Mouse (Mus musculus) NIH3T3 (cell line): ENCODE measurements around the gene Dact3.

Experiments
- DNase-seq: peaks from one replicate; pipeline ENCODE4 v3.0.0-alpha.2; 2012; ENCODE audit warnings: low read depth

Gene Dact3

DNA sequence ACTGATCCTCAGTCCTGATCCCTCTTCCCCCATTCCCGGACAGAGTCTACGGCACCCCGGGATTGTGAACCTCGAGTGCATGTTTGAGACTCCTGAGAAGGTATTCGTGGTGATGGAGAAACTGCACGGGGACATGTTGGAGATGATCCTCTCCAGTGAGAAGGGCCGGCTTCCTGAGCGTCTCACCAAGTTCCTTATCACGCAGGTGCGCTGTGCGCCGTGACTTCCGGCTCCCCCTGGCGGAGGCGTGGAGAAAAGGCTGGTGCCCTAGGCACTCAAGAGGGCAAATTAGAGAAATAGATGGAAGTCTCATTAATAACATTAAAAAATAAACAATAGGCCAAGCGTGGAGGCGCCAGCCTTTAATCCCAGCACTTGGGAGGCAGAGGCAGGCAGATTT is 16.8 kb upstream of the Dact3 start:
- no peak for DNase-seq

DNA sequence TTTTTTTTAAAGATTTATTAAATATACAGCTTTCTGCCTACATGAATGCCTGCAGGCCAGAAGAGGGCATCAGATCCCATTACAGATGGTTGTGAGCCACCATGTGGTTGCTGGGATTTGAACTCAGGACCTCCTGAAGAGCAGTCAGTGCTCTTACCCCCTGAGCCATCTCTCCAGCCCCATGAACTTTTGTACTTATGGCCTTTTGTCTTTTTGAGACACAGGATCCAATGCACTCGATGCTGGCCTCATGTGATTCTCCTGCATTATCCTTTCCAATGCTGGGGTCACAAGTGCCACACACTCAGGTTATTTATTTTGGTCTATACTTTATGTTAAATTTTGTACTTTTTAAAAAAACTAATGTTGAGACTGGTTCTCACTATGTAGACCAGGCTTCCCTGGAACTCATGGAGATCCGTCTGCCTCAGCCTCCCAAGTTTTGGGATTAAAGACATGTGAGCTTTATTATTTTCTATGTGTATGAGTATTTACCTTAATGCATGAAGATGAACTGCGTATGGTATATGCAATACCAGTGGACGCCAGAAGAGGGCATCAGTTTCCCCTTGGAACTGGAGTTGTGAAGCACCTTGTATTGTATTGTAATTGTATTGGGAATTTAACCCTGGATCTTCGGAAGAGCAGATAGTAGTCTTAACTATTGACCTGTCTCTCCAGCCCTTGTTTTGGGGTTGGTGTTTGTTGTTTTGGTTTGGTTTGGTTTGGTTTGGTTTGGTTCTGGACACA is 15.0 kb upstream of the Dact3 start:
- peak; percentile 84 for DNase-seq

DNA sequence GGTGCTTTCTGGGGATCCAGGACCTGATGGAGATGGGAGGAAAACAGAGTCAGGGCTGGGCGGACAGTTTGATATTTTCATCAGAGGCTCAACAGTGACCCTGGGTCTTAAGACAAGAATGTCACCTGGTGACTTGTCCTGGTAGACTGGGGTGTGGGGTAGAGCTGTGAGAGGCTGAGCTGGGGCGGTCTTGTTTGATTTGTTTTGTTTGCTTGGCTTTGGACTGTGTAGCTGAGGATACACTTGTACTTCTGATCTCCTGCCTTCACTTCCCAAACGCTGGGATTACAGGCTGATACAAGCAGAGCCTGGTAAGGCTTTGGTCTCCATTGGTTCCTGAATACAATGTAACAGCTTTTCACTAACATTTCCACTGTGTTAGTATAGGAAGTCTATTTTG is 7.6 kb upstream of the Dact3 start:
- no peak for DNase-seq

DNA sequence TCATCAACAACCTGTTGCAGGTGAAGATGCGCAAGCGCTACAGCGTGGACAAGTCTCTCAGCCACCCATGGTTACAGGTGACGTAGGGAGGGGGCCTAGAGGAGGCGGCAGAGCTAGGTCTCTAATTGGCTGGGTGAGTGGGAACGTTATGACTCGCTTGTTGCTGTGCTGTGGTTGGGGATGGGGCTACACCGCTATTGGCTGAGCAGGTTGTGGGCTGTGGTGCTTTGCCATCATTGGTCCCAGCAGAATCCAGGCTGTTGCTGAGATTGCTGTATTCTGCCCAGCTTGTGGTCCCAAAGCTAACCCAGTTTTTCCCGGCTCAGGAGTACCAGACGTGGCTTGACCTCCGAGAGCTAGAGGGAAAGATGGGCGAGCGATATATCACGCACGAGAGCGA is 5.6 kb upstream of the Dact3 start:
- DNase-seq: no peak

DNA sequence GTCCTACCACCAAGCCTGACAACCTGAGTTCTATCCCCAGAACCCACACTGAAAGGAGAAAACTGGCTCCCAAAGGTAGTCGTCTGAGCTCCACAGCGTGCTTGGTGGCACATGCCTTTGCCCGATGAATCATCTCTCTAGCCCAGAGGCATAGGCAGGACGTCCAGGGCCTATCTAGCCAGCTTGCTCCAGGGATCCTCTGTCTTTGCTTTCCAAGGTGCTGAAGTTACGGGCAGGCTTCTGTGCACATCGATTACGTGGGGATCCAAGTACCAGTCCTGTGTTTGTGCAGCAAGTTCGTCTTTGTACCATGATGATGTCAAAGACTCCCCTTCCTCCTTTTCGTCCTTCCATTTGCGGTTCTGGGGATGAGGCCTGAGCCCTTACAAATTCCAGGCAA is 3.5 kb upstream of the Dact3 start:
- DNase-seq: peak; percentile 60

DNA sequence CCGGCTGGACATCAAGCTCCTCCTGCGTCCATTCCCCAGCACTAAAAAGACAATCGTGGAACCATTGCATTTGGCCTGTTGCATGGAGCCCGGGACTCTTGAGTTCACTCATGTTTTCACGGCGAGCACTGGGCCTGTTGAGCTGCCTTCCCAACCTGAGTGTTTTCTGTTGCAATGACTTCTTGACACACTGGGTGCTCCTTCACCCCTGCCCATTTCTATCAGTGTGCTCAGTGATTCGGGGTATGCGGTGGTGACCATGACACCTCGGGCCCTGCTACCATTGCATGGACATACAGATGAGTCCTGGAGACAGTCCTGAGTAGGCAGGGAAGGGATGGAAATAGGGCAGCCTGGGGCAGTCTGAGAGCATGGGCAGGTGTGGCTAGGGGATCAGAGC is 2.6 kb upstream of the Dact3 start:
- DNase-seq: no peak

DNA sequence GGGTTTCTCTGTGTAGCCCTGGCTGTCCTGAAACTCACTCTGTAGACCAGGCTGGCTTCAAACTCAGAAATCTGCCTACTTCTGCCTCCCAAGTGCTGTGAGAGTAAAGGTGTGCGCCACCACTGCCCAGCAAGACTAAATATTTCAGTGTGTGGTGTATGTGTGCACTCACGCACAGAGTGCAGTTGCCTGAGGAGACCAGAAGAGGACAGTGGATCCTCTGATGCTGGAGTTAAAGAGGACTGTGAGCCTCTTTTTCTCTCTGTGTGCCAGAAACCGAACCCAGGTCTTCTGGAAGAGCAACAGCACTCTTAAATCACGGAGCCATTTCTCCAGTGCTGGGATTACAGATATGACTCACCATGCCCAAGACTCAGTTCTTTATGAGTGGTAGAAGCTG is 1.7 kb upstream of the Dact3 start:
- DNase-seq: peak; percentile 14

DNA sequence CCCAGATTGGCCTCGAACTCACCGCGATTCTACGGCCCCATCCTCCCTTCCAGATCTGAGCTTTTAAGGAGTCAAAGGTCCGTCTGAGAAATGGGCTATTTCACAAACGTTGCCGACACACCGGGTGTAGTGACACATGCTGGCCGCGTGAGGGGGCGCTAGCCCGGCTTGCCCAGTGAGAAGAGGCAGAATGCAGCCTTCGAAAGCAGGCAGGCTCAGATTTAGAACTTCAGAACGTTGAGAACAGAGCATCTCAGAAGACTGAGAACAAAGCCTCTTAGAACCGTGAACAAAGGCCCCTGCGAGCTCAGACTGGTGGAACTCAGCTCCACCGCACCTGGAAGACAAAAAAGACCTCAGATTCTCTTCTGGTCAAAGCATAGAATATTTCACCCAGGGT is 927 bp upstream of the Dact3 start:
- peak; percentile 94 for DNase-seq

DNA sequence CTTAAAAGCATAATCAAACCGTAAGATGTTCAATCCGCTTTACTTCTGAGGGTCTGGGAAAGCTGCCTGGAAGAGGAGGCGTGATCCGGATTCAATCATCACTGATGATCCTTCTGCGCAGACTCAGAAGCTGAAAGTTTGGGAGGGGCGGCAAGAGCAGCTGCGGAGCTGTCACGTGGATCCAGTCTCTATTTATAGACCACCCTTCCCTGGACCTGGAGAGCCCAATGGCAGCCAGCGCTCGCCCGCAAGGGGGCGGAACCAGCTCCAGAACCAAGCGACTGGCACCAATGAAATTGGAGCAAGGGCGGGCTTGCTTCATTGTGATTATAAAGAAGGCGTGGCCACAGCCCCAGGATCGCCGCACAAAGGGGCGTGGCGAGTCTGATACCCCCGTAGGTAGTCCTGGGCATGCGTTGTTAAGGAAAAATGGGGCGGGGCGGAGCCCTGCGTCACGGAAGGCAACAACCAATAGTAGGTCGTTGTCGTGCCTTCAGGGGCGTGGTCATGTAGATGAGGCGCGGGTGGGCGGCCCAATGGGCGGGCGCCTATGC is 284 bp upstream of the Dact3 start:
- peak; percentile 100 for DNase-seq

DNA sequence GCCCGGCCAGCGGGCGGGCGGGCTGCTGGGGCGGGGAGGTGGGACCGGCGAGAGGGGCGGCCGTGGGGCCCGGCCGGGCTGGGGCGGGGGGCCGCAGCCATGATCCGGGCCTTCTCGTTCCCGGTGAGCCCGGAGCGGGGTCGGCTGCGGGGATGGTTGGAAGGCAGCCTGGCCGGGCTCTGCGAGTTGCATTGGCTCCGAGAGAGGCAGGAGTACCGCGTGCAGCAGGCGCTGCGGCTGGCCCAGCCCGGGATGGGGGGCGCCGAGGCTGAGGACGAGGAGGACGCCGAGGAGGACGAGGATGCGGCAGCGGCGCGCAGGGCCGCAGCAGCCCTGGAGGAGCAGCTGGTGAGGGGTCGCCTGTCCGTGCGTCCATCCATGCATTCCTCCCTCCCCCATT is 209 bp downstream of the Dact3 start:
- no peak for DNase-seq

DNA sequence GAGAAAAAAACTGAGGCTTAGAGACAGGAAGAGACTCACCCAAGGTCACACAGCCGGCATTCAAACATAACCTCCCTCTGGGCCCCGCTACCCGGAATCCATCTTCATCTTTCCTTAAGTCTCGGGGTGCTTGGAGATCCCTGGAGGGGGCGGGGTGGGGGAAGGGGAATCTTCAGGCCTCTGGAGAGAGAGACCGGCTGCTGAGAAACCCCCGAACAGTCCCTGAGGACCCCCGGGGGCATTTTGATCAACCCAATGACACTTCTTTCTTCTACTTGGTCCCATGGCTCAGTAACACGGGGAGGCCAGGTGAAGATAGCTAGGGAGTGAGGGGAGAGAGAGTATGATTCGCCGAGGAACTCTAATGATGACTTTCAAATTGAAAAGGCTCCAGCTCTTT is 889 bp downstream of the Dact3 start:
- peak; percentile 28 for DNase-seq

DNA sequence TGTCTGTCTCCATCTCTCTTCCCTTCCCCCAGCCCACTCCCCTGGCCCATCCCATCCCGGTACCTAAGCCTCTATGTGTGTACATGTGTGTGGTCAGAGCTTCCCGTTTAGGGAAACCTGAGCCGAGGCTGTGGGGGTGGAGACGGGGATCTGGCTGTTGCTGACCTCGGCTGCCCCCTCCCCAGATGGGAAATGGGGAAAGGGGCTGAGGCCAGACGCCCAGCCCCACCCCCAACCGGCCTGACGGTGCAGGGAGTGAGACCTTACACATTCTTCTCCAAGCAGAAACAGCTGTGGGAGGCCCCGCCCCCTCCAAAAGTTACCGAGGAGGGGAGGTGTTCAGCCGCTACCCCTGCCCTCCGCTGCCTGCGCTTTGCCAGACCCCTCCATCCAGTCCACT is 1.5 kb downstream of the Dact3 start:
- peak; percentile 77 for DNase-seq

DNA sequence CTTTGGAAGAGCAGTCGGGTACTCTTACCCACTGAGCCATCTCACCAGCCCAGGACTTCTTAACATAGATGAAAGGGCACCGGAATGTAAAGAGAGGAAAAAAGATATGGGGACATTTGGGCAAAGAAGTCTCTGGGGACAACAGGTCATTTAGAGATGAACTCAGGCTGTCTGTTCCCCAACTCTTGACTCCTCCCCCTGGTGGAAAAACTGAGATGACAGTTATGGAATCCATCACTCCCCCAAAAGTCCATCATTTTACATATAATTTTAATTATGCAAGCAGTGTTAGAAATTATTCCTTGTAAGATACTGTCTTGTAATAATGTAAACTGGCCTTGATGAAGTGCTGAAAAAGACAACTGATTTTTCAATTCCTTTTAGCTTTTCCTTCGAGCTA is 2.6 kb downstream of the Dact3 start:
- peak; percentile 35 for DNase-seq

DNA sequence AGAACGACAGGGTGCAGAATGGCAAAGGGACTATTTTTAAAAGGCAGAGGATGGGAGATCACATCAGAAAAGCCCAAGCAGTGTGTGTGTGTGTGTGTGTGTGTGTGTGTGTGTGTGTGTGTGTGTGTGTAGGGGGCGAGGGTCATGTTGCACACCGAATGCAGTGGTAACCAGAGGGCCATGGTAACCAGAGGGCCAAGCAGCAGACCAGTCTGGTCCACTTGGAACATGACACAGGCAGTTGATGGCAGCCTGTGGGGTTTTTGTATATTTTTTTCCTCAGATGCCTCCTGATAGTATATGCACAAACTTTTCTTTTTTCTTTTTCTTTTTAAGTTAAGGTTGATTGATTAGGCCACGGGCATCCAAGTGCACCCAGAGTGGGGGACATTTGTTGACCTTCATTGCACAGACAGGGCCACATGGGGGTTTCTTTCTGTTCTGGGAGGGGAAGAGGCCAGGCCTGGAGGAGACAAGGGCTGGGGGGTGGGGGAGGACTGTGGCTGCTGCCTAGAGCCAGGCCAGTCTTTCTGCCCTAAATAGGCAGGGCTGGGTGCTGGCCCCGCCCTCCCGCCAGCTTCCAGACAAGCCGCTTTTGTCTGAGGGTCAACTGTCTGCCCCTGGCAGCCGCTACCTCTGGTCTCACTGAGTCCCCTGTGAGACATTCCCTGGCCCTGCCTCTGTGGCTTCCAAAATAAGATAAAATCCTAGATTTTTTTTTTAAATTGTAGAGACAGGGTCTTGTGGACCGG is 4.9 kb downstream of the Dact3 start:
- DNase-seq: peak; percentile 76

DNA sequence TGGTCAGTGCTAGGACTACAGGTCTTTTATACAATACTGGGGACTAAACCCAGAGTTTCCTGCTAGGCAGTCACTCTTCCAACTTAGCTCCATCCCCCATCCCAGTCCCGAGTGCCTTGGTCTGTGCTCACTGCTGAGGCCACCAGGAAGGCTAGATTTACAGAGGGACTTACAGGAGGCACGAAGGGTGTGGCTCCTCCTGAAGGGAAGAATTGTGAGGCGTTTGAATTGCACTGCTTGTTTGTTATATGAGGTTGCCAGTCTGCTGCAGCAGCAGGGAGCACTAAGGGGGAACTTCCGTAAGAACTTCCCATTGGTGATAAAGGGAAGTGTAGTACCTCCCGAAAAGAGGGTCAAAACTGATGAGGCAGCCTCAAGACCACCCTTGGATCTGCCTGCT is 5.5 kb downstream of the Dact3 start:
- DNase-seq: no peak

DNA sequence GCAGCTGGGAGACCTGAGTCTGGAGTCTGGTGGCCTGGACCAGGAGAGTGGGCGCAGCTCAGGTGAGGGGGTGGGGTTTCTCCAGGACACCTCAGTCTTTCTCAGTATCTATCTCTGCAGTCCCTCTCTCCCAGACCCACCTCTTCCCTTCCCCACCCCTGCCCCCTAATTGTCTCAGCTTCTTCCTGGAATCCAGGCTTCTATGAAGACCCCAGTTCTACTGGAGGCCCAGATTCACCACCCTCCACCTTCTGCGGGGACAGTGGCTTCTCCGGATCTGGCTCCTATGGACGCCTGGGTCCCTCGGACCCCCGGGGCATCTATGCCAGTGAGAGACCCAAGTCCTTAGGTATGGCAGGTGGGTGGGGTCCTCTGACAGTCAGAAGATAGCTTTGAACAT is 8.0 kb downstream of the Dact3 start:
- no peak for DNase-seq

DNA sequence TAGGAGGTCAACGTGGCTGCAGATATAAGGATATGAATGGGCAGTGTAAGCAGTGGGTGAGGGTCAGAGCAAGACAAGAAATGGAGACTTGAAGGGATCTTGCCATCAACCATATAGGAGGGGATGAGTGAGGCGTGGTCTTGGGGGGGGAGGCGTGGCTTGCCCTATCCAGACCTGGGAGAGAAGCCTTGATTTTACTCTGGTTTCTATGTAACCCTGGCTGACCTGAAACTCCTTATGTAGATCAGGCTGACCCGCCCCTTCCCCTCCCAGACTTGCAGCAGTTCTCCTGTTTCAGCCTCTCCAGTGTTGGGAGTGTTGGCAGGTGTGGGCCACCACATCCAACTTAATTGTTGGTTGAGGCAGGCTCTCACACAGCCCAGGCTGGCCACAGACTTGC is 9.2 kb downstream of the Dact3 start:
- DNase-seq: no peak

DNA sequence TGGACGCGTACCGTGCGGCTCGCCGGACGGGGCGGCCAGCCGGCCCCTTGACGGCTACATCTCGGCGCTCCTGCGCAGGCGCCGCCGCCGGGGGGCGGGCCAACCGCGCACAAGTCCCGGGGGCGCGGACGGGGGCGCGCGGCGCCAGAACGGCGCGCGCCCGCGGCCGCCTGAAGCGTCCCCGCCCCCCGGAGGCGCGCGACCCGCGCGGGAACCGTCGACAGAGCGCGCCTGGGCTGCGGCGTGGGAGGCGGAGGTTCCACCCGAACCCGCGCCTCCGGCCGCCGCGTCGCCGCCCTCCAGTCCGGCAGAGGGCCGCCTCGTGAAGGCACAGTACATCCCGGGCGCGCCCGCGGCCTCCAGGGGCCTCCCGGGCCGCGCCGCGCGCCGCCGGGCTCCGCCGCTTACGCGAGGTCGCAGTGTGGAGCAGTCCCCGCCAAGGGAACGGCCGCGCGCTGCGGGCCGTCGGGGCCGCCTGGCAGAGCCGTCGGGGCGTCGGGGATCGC is 10.2 kb downstream of the Dact3 start:
- DNase-seq: no peak

DNA sequence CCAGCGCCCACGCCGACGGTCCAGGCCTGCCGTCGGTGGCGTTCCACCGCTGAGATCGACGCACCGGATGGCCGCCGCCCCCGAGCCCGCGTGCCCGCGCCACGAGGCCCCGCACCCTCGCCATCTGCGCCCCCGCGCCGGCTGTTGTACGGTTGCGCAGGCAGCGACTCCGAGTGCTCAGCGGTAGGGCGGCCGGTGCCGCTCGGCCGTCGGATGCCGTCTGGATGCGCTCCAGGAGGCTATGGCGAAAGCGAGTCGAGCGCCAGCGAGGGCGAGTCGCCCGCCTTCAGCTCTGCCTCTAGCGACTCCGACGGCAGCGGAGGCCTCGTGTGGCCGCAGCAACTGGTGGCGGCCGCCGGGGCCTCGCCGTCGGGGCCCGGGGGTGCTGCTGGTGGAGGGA is 10.8 kb downstream of the Dact3 start:
- DNase-seq: no peak

DNA sequence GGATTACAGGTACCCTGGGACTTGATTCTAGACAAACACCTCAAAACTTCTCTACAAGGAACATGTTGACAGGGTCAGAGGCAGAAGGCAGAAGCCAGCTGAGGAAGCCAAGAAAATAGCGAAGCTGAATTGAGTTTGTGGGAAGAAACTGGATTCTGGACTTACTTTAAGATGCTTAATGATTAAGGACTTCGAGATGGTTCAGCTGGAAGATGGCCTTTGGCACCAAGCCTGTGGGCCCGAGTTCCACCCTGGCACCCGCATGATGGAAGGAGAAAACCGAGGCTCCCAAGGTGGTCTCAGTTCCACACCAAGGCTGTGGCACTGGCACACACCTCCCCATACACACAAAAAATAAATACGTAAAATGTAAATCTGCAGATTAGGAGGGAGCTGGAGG is 15.4 kb downstream of the Dact3 start:
- DNase-seq: peak; percentile 68

DNA sequence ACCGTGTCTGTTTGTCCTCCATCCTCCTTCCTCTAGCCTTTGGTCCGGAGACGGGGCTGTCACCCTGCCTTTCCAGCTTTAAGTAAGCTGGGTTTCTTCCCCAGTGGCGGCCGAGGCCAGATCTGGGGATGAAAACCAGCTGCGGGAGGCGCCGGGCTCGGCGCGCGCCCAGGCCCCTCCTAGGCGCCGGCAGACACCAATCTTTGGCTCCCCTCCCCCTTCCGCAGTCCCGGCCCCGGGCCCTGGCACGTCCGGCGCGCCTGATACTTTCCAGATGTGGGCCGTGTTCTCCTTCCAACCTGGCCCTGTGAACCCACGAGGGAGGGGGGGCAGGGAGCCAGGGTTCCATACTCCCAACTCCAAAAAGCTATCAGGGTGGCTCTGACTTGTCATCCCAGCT is 15.8 kb downstream of the Dact3 start:
- DNase-seq: peak; percentile 99

DNA sequence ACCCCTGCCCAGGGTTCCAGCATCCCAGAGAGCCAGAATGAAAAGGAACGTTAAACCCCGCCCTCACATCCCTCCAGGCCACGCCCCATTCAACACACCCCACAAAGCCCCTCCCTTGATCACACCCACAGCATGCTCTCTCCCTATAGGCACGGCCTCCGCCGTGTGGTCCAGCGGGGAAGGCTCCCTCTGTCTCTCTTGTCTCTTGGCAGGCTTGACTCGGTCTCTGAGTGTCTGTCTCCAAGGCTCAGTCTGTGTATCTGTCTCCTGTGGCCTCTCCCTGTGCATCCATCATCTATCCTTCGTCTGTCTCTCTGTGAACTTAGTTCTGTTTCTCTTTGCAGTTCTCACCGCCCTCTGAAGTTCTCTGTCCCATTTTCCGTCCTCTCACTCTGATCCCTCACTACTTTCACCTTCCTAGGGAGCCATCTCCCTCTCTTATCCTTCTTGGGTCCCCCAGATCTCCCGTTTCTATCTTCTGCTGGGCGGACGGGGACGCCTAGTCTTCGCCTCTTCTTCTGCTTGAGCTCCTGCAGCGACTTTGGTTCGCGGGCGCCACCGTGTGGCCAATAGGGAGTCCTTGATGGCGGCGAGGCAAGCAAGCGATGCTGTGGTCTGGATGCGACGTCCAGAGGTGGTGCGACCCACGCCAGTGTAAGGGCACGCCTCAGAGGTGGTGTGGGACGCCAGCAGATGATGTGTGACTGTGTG is 16.7 kb downstream of the Dact3 start, which contains the start of gene Gng8:
Gene Gng8 (plus strand): TSS at position 146 of the 711 bp plus-strand sequence.
- peak; percentile 96 for DNase-seq

DNA sequence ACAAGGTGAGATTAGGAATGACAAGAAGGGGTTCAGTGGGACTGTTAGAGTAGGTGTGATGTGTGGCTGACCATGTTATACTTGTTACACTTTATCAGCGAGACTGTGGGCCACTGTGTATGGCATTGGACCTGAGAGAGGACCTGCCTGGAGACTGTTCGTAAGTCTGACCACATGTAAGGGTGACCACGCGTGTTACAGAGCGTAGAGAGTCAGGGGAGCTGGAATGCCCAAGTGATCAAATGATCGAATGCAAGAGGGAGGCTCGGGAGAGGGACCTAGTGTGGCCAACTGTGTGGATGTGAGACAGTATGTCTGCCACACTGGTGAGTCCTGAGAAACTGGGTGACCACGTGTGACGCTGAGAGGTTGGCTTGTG is 17.2 kb downstream of the Dact3 start:
- DNase-seq: no peak
